Mouse (Mus musculus) cerebellum, adult 11-12 months (tissue): ENCODE measurements around the gene Actg2.
A peak's percentile ranks its signal among the peaks of the same experiment; 100 is the strongest.

Experiments used
- DNase-seq: peaks from one replicate; pipeline ENCODE4 v3.0.0; 2022

Gene Actg2

DNA sequence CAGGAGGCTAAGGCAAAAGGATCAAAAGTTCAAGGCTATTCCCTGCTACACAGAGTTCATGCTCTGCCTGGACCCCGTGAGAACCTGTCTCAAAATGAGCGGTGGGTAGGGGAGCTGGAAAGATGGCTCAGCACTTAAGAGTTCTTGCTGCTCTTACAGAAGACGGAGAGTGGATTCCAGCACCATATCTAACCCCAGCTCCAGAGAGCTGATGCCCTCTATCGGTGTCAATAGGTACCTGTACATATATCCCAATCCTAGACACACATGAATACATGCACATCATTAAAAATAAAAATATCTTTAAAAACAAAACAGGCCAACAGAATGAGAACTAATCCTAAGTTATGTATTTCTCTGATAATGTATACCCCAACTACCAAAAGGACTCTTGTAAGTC, 57.8 kb downstream of the Actg2 start:
- no peak for DNase-seq

GRCm38 (mm10) chr6:83475431-83475830, 60.6 kb downstream of the Actg2 start:
- no peak for DNase-seq

DNA sequence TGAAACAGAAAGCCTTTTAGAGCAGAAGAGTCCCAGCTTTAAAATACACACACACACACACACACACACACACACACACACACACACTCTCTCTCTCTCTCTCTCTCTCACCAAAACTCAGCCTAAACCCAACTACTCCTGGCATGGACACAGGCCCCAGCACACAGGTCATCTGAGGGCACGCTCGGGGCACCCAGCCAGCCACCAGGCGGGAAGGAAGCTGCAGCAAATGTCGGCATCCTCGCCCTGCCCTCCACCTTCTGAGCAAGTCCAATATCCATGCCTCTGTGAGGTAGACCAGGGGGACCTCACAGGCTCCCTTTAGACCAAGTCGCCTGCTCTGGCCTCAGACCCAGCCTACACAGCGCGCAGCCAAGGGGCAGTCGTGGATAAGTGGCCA, 62.8 kb downstream of the Actg2 start:
- peak; percentile 75 for DNase-seq

DNA sequence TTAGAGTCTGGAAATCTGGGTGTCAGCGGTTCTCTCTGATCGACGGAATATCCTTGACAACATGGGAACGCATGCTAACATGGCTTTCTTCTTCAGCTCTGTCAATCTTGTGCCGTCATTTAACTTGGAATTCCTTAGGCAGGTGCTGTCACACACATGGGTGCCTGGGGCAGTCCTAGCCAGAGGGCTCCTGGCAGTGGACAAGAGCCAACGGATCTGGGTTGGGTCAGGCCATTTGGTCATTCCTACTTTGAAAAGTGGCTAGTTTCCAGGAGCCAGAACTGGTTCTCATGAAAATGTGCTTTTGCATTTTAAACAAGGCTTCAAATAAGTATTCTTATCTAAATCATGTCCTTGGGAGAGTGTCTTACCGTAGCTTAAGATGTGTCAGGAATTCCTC, 64.3 kb downstream of the Actg2 start:
- DNase-seq, result no peak

DNA sequence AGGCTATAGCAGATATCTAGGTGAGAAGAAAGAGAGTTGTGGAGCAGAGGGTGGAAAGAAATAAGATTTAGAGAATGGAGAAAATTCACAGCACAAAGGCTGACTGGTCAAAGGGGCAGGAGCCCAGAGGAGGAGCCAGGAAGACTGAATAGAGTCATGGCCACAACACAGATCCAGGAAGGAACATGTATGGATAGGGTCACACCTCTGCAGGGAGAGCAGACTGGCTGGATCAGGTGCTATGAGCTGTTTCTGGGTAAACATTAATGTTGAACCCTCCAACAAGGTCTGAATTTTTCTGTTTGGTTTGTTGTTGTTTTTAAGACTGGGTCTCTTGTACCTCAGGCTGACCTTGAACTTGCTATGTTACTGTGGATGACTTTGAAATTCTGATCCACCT, 72.1 kb downstream of the Actg2 start:
- DNase-seq, result no peak
